Comparison of ENCODE assay signal across 19 mouse cellular contexts in the genomic region with DNA sequence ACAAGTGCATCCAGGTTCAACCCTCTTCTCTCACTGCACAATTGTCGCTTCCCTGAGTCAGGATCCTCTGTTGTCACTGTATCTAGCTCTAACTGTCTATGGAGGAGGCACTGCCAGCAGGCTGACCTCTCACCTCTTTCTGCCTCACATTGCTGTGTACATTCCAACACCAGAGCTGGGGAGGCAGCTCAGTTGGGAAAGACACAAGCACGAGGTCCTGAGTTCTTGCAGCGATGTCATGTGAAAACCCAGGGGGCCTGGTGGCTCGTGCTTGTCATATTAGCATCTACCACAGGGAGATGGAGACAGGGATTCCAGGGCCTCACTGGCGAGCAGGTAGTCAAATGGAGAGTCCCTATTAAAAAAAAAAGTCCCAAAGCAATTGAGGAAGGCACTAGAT.
DNase-seq lines count a peak whose midpoint lies in the region; ATAC-seq and TF ChIP-seq lines count a peak whose summit lies in the region.
"Had no signal": no experiment of that assay in that cellular context is flagged by ENCODE, and none has a peak within 500 bp of the region (broad histone marks: within the 10 kb centered on the region; RNA-seq: fewer than 3 reads in every experiment).

No protein-coding gene starts in this region.

- no peak overlapping the region for H3K27ac ChIP-seq in heart, adult 2 months
- H3K27ac ChIP-seq in heart, embryonic 12.5 days (ENCODE audit: poor library complexity, severe bottlenecking): no peak overlapping the region
- no peak overlapping the region for H3K27ac ChIP-seq in stomach, postnatal 0 days (replicated peaks)
- H3K27ac ChIP-seq: forebrain, embryonic 13.5 days; gastrocnemius, adult 2 months; hindbrain, embryonic 14.5 days; lung, embryonic 15.5 days; midbrain, embryonic 15.5 days; neural tube, embryonic 12.5 days had no signal

- no peaks in the 10 kb centered on the region for H3K9me3 ChIP-seq in heart, embryonic 12.5 days (replicated peaks)
- H3K9me3 ChIP-seq in stomach, postnatal 0 days (ENCODE audit: control insufficient read depth, low read length): no peaks in the 10 kb centered on the region
- H3K9me3 ChIP-seq: forebrain, embryonic 13.5 days; lung, embryonic 15.5 days; midbrain, embryonic 15.5 days; neural tube, embryonic 12.5 days had no signal

- WGBS in heart, adult 2 months: 53% methylated on average over 5 of the region's 5 CpGs
- WGBS in heart, embryonic 12.5 days: 47% methylated on average over 5 of the region's 5 CpGs
- WGBS in stomach, postnatal 0 days: 74% methylated on average over 5 of the region's 5 CpGs

- peak in 1 of 2 experiments; percentile 37 for DNase-seq in heart, adult 2 months
- peak; percentile 21 to 34 for DNase-seq in lung, adult 18-20 months
- DNase-seq in lung, postnatal 14 days: no peak
- DNase-seq in heart, postnatal 14 days: peak; percentile 3 to 27
- peak; percentile 32 to 39 for DNase-seq in lung, postnatal 4 days
- DNase-seq in stomach, postnatal 0 days (ENCODE audit: low spot score): no peak
- DNase-seq: B cell, adult 2 months; cerebellum, adult 9-10 months; gastrocnemius, adult 2 months; kidney, adult 18-20 months; kidney, postnatal 4 days; thymus, postnatal 14 days had no signal

- no peak overlapping the region for H3K9ac ChIP-seq in heart, adult 2 months (ENCODE audit: low read depth, low read length)
- no peak overlapping the region for H3K9ac ChIP-seq in heart, embryonic 12.5 days
- no peak overlapping the region for H3K9ac ChIP-seq in stomach, postnatal 0 days (ENCODE audit: low read length)
- H3K9ac ChIP-seq: forebrain, embryonic 13.5 days; hindbrain, embryonic 14.5 days; lung, embryonic 15.5 days; midbrain, embryonic 15.5 days; neural tube, embryonic 12.5 days had no signal

- H3K4me3 ChIP-seq in heart, adult 2 months: no peak overlapping the region
- no peak overlapping the region for H3K4me3 ChIP-seq in heart, embryonic 12.5 days
- no peak overlapping the region for H3K4me3 ChIP-seq in stomach, postnatal 0 days (ENCODE audit: low read depth, low read length)
- H3K4me3 ChIP-seq: forebrain, embryonic 13.5 days; gastrocnemius, adult 2 months; lung, embryonic 15.5 days; midbrain, embryonic 15.5 days; neural tube, embryonic 12.5 days had no signal

- no peaks in the 10 kb centered on the region for H3K27me3 ChIP-seq in heart, adult 2 months (ENCODE audit: control insufficient read depth, insufficient read depth, low read length)
- no peaks in the 10 kb centered on the region for H3K27me3 ChIP-seq in heart, embryonic 12.5 days (replicated peaks)
- H3K27me3 ChIP-seq in stomach, postnatal 0 days (ENCODE audit: control insufficient read depth, insufficient read depth, low read length): no peaks in the 10 kb centered on the region
- H3K27me3 ChIP-seq: lung, embryonic 15.5 days had no signal

- TF ChIP-seq CTCF in heart, adult 2 months (IDR thresholded peaks at IDR 0.05): no peak
- TF ChIP-seq CTCF in stomach, postnatal 0 days (IDR thresholded peaks at IDR 0.05; ENCODE audit: low read depth): no peak

- peaks cover 1% of the 10 kb centered on the region; the same call in 1 of the 2 replicates for H3K4me1 ChIP-seq in heart, adult 2 months (ENCODE audit: control insufficient read depth, insufficient read depth, low read length)
- H3K4me1 ChIP-seq in heart, embryonic 12.5 days (replicated peaks): no peaks in the 10 kb centered on the region
- no peaks in the 10 kb centered on the region for H3K4me1 ChIP-seq in stomach, postnatal 0 days (replicated peaks; ENCODE audit: control insufficient read depth, insufficient read depth)
- H3K4me1 ChIP-seq: lung, embryonic 15.5 days; midbrain, embryonic 15.5 days had no signal

- ATAC-seq in heart, embryonic 12.5 days (ENCODE audit: insufficient number of reproducible peaks, low FRiP score): no peak
- ATAC-seq in stomach, postnatal 0 days (ENCODE audit: low FRiP score, low TSS enrichment): no peak
- ATAC-seq: forebrain, embryonic 13.5 days; inflammation-experienced regulatory T-cells, adult 6 months; midbrain, embryonic 15.5 days had no signal

- H3K4me2 ChIP-seq in heart, embryonic 12.5 days: no peak overlapping the region
- H3K4me2 ChIP-seq in stomach, postnatal 0 days (replicated peaks; ENCODE audit: low read depth): no peak overlapping the region
- H3K4me2 ChIP-seq: forebrain, embryonic 13.5 days; hindbrain, embryonic 14.5 days; lung, embryonic 15.5 days; midbrain, embryonic 15.5 days; neural tube, embryonic 12.5 days had no signal

- intact Hi-C loops in heart, adult 2 months (cut with DNase I): no loop called here
- intact Hi-C loops in heart, postnatal 14 days (cut with DNase I): no loop called here

- H3K36me3 ChIP-seq in heart, adult 2 months (ENCODE audit: control insufficient read depth, insufficient read depth, low read length): no peaks in the 10 kb centered on the region
- H3K36me3 ChIP-seq in heart, embryonic 12.5 days: no peaks in the 10 kb centered on the region
- H3K36me3 ChIP-seq in stomach, postnatal 0 days (ENCODE audit: control insufficient read depth, insufficient read depth, low read length): no peaks in the 10 kb centered on the region
- H3K36me3 ChIP-seq: lung, embryonic 15.5 days; midbrain, embryonic 15.5 days; neural tube, embryonic 12.5 days had no signal

- no peaks in the 10 kb centered on the region for H3K79me2 ChIP-seq in heart, adult 2 months (replicated peaks; ENCODE audit: control insufficient read depth, insufficient read depth, low read length)

- 0 out of 2 replicates have a peak, but pooled peaks have one; percentile 49 for TF ChIP-seq EP300 in heart, adult 2 months (IDR thresholded peaks at IDR 0.05; ENCODE audit: insufficient read depth, low read depth, low read length)
- TF ChIP-seq EP300 in stomach, postnatal 0 days (optimal IDR thresholded peaks at IDR 0.05): no peak

- no peak for TF ChIP-seq POLR2A in heart, adult 2 months (IDR thresholded peaks at IDR 0.05; ENCODE audit: insufficient read depth, low read depth, low read length)

Comparison
In these comparisons a context has a peak if more than half of its experiments do, and no peak if none do; other contexts are left out.
1. DNase-seq: peak in lung, adult 18-20 months (2 of 2), heart, postnatal 14 days (2 of 2) and lung, postnatal 4 days (2 of 2); none in lung, postnatal 14 days (single experiment) and stomach, postnatal 0 days (single experiment).